Mouse (Mus musculus): ENCODE results near the gene Aldh16a1. TPM values are rescaled to one million over a fixed set of nuclear protein-coding genes. Genes with fewer than 3 reads are reported as not detected.
"Not testable (repeated sequence)": the region's sequence is repeated elsewhere in the genome, so short reads cannot be mapped to it uniquely, and the experiment has no call there.

Gene Aldh16a1
- polyA plus RNA-seq, 2 experiments from 2014 or later, result 21.4 to 27.4 TPM

DNA sequence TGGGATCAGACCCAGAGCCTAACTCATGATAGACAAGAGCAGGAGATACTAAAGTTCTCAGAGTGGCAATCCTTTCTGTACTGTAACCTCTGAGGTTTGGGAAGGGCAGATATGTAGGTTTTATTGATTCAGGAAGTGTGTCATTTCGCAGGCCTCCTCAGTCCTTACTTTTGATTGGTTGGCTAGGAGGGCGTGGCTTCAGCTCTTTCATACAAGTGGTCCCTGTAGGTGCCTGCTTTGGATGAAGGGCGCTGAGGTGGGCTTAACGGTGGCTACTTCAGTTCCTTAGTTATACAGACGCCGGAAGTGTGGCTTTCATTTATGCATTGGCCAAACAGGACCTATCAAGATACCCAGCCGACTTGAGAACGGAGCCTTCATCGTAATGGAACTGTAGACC, 1.2 kb upstream of the Aldh16a1 start:
- ATAC-seq, result no peak

DNA sequence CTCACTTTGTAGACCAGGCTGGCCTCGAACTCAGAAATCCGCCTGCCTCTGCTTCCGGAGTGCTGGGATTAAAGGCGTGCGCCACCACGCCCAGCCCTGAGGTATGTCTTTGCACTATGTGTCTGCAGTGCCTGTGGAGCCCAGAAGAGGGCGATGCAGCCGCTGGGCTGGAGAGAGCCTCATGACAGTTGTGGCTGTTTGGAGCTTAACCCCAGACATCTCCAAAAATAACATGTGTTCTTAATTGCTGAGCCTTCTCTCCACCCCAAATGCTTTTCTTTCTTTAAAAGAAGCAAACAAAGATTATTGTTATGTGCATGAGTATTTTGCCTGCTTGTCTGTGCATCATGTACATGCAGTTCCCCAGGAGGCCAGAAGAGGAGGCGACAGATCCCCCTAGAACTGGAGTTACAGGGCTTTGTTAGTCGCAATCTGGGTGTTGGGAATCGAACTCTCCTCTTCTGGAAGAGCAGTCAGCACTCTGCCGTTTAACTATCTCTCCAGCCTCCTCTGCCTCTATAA, 670 bp upstream of the Aldh16a1 start:
- ATAC-seq, result no peak

DNA sequence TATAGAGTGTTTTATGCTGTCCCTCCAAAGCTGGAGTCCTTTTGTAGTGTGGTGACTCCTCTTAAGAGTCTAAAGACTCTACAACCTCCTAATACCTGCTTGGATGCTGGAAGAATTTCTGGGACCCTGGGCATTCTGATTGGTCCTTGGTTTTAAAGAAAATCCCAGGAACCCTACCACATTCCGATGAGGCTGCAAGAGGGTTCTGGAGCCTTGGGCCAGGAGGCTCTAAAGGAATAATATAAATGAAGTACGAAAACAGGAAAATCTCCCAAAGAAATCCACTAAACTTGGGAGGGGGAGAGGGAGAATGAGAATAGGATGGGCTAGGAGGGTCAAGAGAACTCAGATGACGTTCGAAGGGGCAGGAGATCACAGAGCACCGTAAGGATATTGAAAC, 798 bp downstream of the Aldh16a1 start:
- ATAC-seq, result no peak

DNA sequence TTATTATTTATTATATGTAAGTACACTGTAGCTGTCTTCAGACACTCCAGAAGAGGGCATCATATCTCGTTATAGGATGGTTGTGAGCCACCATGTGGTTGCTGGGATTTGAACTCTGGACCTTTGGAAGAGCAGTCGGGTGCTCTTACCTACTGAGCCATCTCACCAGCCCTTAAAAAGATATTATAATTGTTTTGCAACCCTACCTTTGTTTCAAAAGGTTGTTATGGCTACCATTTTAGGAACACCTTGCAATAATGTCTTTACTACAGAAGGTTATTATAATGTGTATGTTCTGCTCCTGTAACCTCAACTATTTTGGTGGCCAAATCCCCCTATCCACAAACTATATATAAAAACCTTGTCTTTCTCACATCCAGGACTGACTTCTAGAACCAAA, 1.3 kb downstream of the Aldh16a1 start:
- not testable (repeated sequence) for ATAC-seq

DNA sequence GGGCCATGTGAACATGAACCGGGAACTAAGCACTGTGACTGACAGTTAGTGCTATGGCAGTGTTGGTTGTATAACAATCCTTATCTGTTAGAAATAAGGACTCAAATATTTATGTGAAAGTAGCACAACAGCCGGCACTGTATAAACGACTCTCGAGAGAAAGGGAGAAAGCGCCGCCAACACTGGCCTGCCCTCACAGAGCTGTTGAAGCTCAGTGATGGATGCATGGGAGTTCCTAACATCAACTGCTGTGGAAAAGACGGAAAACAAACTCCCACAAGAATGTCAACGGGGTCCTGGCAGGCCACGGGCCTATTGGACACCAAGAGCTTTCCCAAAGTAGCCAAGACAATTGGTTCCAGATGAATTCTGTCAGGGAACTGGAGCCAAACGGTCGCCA, 3.1 kb downstream of the Aldh16a1 start:
- ATAC-seq, result no peak

DNA sequence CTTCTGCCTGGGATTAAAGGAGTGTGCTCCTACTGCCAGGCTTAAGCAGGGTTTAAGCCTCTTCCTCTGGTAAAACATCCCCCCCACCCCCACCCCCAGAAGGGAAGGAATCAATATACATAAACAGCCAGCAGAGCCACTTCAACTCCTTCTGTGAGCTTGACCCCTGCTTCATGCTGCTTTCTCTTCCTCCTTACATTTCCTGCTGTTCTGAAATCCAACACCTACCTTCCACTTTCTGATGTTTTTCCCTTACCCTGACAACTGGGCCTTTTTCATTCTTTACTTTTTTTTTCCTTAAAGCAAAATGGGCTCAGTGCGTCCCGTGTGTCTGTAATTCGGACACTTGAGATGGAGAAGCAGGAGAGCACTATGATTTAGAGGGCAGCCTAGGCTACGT, 4.1 kb downstream of the Aldh16a1 start:
- no peak for ATAC-seq

DNA sequence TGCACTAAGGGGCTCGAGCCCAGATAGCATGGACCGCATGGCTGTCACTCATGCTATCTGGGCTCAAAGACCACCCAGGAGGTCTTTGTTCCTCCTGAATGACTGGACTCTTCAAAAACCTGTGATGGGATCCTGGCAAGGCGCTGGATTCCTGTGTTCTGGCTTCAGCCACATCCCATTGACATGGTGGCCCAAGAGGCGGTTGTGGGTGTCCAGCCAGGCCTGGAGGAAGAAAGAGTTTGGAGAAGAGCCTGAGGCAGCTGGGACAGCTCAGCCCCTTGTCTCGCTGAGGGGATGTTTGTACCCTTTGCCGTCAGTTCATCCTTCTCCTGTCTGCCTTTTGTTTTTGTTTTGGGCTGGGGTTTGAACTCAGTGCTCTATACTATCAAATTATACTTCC, 4.8 kb downstream of the Aldh16a1 start:
- no peak for ATAC-seq

DNA sequence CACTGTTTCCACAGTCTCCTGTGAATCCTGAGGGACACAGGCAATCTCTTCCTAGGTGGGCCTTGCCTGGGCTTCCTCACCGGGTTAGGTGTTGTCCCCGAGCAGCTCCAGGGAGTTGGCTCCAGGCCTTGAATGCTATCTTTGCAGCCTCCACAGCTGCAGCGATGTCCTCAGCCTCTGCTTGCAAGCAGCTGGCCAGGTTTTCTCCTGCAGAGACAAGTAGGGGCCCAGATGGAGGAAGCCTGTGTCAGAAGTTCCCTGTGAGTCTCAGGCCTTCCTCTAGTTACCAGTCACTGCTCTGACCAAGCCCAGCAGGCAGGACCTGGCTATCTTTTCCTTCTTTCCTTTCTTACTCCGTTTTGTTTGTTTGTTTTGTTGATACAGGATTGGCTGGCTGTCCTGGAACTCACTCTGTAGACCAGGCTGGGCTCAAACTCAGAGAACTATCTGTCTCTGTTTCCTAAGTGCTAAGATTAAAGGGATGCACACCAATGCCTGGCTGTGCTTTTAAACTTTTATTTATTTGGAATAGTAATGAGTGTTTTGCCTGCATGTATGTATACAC, 5.8 kb downstream of the Aldh16a1 start:
- no peak for ATAC-seq

DNA sequence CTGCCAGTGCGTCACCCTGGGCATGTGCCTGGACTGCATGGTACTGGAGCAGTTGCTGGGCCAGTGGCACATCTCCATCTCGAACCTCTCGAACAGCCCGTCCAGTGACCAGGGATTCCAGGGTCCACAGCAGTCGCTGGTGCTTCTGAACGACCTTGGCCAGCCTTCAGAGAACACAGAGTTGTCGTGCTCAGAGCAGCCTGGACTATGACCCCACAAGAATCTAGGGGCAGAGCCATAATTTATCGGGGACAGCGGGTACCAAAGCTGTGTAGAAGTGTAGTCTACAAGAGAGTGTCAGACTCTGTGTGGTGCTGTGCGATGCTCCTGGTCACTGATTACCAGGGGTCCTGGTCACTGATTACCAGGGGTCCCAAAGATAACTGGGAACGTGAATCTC, 6.5 kb downstream of the Aldh16a1 start:
- no peak for ATAC-seq

DNA sequence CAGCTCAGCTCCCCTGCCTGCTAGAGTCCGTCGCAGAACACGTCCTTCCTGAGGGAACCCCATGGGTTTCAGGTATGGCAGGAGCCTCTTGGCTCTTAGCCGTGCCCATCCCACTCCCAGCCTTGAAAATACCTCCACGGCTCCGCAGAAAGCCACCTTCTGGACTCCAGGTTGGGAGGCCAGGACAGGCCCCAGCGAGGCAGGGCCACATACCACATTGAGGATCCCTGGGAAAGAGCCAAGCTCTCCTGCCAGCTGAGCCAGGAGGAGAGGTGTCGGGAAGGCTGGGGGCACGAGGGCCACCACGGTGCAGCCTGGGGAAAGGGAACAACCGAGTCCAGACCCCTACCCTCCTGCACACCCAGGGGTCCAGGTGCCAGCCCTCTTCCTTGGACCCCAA, 7.1 kb downstream of the Aldh16a1 start:
- ATAC-seq, result no peak

DNA sequence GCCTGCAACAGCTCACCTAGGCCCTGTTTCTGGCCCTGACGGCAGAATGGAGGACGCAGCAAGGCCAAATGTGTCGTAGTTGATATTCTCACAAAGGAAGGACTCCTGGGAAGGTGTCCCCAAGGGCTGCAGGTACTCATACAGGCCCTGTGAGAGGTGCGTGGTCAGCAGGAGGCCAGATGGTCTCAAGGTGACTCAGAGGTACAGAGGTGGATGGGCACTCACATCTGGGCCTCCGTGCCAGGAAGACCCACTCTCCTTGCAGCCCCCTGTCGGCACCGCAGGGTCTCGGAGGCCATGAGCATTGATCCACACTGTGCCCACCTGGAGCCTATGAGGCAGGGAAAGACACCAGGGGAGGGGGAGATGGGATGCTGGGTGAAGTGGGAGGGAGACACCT, 8.9 kb downstream of the Aldh16a1 start:
- ATAC-seq, result no peak

DNA sequence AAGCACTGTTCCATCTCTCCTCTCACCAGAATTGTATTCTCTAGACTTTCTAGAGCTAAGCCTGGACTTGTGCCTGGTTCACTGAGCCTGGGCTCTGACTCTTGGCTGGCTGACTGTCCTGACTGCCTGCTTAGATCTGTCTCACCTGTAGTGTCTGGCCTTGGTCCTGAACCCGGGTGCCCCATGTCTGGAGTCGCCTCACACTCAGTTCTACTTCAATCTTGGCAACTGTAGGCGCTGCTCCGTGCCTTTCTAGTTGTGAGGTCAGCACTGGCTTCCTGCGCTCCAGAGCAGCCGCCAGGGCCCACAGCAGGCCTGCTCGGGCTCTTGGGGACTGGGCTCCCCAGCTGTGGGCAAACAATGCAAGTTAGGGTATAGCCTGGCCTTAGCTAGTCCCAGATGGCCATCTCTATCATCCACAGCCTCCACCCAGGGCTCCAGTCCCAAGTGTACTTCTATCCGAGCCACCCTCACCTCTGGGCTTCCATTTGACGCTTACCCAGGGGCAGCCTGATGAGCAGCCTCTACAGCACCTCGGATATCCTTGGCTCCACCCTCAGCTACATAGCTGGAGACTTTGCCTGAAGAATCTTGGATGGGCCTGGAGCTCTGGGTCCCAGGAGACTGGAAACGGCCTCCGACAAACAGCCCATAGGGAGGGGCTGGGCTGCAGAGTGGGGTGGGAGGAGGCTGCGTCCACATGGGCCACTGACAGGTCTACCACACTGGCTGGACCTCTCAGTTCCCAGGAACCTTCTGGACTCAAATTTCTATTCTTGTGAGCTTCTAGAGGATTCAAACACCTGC, 9.8 kb downstream of the Aldh16a1 start:
- ATAC-seq, result no peak

DNA sequence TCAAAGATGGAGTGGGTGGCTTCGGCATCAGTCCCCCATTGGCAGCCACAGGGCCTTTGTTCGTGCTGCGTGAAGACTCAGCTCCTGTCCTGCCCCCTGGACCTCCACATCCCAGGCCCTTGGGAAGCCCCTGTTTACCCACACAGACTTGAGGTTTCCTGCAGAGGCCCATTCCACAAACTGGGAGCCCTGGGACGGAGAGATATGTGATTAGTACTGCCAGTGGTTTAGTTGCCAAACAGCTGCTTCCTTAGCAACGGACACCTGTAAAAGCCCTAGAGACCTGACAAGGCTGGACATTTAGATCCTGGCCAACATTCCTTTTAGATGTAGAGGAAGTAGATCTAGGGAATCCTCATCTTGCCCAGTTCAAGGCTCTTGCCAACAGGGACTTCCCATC, 12.5 kb downstream of the Aldh16a1 start:
- no peak for ATAC-seq

DNA sequence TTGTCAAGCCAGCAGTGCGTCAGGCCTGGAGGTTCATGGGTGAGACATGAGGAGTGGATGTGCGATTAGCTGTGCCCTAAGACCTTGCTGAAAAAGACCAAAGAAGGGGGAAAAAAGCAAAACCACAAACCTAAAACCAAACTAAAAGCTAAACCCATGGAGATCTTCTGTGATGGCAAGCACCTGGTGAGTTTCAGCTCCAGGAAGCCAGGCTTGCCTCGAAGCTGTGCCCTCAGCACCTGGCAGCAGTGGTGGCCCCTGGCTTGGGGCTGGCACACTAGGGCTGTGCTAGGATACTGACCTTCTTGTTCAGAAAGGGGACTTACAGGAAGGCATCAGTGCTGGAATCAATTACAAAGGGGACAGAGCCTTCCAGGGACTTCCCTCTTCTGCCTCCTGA, 13.1 kb downstream of the Aldh16a1 start:
- ATAC-seq, result no peak

DNA sequence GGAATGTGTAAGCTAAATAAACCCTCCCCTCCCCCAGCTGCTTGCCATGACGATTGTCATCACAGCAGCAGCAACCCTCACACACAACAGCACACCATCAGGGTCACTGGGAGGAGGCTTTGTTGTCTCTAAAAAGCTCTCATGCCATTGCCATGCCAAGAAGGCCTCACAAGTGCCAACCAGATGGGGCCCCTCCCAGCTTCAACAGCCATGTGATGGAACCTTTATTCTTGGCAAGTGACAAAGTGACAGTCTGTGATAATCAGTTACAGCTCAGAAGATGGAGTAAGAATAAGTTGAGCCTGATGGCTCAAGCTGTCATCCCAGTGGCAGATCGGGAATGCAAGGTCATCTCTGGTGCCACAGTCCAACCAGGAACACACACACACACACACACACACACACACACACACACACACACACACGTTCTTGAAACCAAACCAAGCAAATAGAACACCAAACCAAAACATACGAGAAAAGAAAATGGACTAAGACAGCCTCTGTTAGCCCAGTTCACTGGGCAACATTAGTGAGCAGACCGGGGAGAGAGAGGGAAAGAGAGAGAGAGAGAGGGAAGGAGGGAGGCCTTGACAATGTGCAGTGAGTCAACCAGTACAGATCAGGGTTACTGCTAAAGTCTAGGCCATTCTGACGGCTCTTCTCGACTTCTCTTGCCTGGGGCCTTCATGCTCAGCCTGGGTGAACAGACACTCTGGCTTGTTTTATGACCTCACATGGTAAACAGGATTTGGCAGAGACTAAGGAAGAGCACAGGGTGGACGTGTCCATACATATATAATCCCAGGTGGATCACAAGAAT, 14.3 kb downstream of the Aldh16a1 start:
- ATAC-seq, result no peak

DNA sequence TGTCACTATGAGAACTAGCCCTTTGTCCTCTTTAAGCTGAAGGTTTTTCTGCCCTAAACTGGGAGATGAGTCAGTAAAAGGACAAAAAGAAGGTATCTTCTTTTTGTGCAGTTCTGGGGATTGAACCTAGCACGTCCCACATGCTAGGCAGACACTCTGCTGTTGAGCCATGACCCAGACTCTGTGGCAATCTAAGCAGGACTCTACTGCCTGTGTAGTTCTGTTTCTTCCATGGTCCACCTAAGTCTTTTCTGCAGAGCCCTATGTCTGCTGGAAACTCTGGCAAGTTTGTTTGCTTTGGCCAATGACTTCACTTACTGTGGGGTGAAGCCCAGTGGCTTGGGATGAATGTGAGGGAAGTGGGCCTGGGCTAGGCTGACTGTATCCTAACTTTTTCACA, 16.0 kb downstream of the Aldh16a1 start:
- no peak for ATAC-seq

DNA sequence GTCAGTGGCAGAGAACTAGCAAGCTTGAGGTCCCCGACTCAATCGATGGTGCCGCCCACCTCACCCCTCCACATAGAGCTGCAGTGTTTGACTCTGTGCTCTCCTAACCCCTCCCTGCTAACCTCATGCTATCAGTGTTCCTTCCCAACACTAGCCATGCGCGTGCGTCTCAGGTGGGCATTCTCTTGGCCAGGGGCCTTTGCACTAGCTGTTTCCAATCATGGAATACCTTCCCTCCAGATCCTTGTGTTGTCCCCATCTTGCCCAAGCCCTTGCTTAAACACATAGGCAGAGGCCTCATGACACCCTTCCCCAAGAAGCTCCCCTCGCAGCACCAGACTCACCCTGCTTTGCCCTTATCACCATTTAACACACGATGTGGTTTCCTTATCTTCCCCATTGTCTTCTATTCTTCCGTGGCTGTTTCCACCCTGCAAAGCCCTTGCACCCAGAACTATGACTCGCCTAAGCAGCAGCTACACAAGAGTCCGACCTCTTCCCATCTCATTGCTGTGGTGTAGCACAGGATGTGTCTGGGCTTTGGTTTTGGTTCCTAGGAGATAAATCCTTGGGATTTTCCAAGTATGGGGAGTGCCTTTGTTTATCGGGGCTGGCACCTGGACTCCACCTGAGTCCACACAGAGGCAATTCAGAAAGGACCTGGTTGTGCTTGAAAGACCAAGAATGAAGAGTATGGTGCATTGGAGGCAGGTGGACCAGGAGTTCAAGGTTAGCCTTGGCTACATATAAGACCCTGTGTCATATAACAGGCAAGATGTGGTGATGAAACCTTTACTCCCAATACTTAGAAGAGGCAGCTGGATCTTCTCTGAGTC, 17.0 kb downstream of the Aldh16a1 start:
- ATAC-seq, result peak; percentile 12

DNA sequence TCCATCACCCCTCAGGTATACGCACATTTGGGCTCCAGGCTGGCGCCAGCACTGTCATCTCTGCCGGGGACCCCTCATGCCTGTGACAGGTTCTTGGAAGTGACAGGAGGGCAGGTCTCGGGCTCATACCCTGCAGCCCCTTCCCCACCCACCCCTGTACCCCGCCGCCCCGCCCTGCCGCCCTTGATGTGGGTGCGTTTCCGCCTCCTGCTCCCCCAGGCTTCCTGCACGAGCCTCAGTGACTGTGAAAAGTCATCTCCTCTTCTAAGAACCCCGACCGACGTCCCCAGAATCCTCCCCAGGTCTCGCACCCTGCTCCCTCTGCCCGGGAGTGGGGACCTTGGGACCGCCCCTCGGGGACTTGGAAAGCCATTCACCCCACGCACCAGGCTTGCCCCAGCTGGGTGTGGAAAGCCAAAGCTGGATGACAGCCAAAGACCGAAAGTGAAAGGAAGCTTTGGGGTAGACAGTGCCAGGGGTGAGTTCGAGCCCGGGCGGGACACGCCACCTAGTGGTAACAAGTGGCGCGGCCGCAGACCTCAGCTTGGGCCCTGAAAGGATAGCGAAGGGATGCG, 18.3 kb downstream of the Aldh16a1 start, which contains the start of the genes Gm45713 and Flt3l:
Gene Gm45713, minus strand, starts transcription at position 239 of the 575 bp plus-strand sequence.
Gene Flt3l, minus strand, starts transcription at position 440 of the 575 bp plus-strand sequence.
- peak; percentile 81 for ATAC-seq

DNA sequence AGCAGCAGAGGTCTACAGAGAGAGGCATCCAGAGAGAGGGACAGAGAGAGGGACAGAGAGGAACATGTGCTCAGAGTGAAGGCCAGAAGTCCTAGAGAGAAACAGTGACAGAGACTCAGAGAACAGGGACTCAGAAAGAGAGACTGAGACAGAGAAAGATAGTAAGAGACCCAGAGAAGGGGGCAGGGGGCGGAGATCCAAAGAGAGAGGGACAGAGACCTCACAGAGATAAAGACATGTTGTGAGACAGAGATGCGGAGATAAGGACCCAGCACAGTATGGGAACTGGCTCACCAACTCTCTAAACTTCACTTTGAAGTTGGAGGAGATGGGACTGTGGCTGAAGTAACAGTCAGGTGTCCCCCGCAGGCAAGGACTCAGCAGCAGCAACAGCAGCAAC, 19.0 kb downstream of the Aldh16a1 start:
- ATAC-seq, result no peak

DNA sequence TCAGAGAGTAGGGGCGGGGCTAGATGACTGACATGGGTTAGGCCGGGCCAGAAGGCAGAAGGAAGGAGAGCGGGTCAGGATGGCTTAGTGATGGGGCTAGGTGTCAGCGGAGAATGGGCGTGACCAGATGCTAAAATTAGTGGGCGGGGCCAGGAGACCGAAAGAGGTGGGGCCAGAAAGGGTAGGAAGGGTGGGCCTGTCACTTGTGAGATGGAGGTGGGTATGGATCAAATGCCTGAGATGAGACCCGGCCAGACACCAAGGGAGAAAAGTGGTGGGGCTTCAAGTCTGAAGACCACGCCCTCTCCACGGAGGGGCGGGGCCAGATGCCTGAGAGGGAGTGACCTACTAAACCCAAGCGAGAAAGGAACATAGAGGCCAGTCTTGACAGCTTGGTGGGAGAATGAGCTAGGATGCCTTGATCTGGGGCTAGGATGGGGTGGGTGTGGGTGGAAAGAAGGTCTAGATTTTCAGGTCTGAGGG, 19.8 kb downstream of the Aldh16a1 start:
- no peak for ATAC-seq

DNA sequence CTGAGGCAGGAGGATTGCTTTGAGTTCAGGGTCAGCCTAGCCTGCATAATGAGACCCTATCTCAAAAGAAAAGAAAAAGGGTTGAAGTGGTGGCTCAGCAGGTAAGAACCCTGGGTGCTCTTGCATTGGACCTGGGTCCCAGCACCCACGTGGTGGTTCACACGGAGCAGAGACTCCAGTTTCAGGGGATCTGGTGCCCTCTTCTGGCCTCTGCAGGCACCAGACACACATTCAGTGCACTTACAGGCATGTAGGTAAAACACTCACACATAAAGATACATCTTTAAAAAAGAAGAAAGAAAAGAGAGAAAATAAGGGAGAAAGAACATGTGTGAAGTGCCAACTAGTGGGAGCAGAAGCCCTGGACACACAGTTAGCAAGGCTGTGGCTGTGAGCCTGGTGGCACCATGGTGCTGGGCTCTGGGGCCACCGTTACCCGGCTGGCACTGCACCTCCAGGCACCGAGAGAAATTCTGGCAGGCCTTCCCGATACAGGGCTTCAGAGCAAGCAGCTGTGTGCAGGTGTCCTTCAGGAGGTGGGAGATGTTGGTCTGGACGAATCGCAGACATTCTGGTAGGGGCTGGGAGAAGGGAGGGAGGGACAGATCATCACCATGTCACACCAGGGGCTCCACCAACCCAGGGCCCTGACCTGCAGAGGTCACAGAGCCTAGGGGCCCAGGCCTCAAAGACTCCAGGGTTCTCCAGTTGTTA, 20.8 kb downstream of the Aldh16a1 start:
- ATAC-seq, result no peak

Measured in activated CD4-positive, CD25-positive, alpha-beta regulatory T cell, adult 4 months (primary cell).